Mouse (Mus musculus) midbrain, postnatal 0 days (tissue): ENCODE measurements around the gene Dnah17. TPM values are rescaled to one million over a fixed set of nuclear protein-coding genes. Genes with fewer than 3 reads are reported as not detected.

Experiments used
- ATAC-seq: fragments of 200-750 bp; cut with Nextera tagmentation; 2 replicates; pipeline ENCODE4 v1.8.0; 2017; ENCODE audit warnings: moderate number of reproducible peaks, mild to moderate bottlenecking, moderate TSS enrichment, moderate library complexity; ENCODE audit not compliant: low FRiP score
- DNase-seq: peaks from one replicate; pipeline ENCODE4 v3.0.0-alpha.2; 2015; ENCODE audit warnings: low spot score
- H3K27ac ChIP-seq: fragments of 300-500 bp; sonication (generic); 2 replicates; pipeline ENCODE4 v1.5.1; 2014; ENCODE audit warnings: low read depth, mild to moderate bottlenecking, low read length, mixed read lengths
- H3K27me3 ChIP-seq: fragments of 300-500 bp; sonication (generic); 2 replicates; pipeline ENCODE4 v1.6.1; 2014; ENCODE audit warnings: low read length, control low read depth, mixed read lengths; ENCODE audit not compliant: insufficient read depth
- H3K36me3 ChIP-seq: fragments of 300-500 bp; sonication (generic); 2 replicates; pipeline ENCODE4 v1.6.1; 2014; ENCODE audit warnings: low read length, control low read depth, mixed read lengths; ENCODE audit not compliant: insufficient read depth
- H3K4me1 ChIP-seq: fragments of 300-500 bp; sonication (generic); 2 replicates; pipeline ENCODE4 v1.6.1; 2014; ENCODE audit warnings: mild to moderate bottlenecking, control low read depth, antibody characterized with exemption, low read length, mixed read lengths; ENCODE audit not compliant: insufficient read depth
- H3K4me2 ChIP-seq: fragments of 300-500 bp; sonication (generic); 2 replicates; pipeline ENCODE4 v1.6.1; 2014; ENCODE audit warnings: low read depth, mild to moderate bottlenecking, low read length, mixed read lengths; ENCODE audit not compliant: poor library complexity, severe bottlenecking
- H3K4me3 ChIP-seq: fragments of 300-500 bp; sonication (generic); 2 replicates; pipeline ENCODE4 v1.5.1; 2014; ENCODE audit warnings: low read depth, mild to moderate bottlenecking, low read length, moderate library complexity
- H3K9ac ChIP-seq: fragments of 300-500 bp; sonication (generic); replicated peaks from 2 replicates; pipeline ENCODE4 v1.6.1; 2014; ENCODE audit warnings: mild to moderate bottlenecking, low read length, moderate library complexity, mixed read lengths; ENCODE audit not compliant: poor library complexity, severe bottlenecking
- H3K9me3 ChIP-seq: fragments of 300-500 bp; sonication (generic); 2 replicates; pipeline ENCODE4 v1.6.1; 2016; ENCODE audit warnings: low read length, control low read depth
- CTCF ChIP-seq: IDR thresholded peaks from 2 replicates; pipeline ENCODE4 v1.5.1; 2016; ENCODE audit warnings: antibody characterized with exemption, mild to moderate bottlenecking
- WGBS: fragments of 180-500 bp; shearing (Covaris S2); extraction: QIAGEN DNeasy Blood & Tissue Kit; methylation state at CpG from one replicate; pipeline ENCODE4 v1.1.7; 2014; 5-methylcytosine and 5-hydroxymethylcytosine counted together
- polyA plus RNA-seq: library from polyadenylated mRNA; unstranded; fragments of >200 nt; fragmentation: Nextera tagmentation; extraction: Ambion mirVana; gene quantifications from 2 replicates; pipeline ENCODE4 v1.2.1, GENCODE M21; 2015
- total RNA-seq: library from RNA; depleted of rRNA; stranded (reverse); fragments of >200 nt; gene quantifications from 2 replicates; pipeline ENCODE4 v1.2.3, GENCODE M21; 2014

The Dnah17 gene
- total and polyA plus RNA-seq, 2 experiments from 2014 or later: 0.05 to 0.20 TPM

- Histone ChIP-seq H3K9me3 (no peaks in the 10 kb centered on the region), H3K9ac (no peak overlapping the region), H3K4me2 (no peak overlapping the region), H3K27ac (no peak overlapping the region), H3K4me3 (no peak overlapping the region), H3K4me1 (no peaks in the 10 kb centered on the region), H3K36me3 (no peaks in the 10 kb centered on the region), H3K27me3 (no peaks in the 10 kb centered on the region)
- no peak for DNase-seq
- ATAC-seq: no peak
- 57% methylated on average over 4 of the region's 5 CpGs for WGBS
- no peak for TF ChIP-seq CTCF
Measured at GRCm38 (mm10) chr11:117977694-117978360, 152.6 kb downstream of the Dnah17 start.

GRCm38 (mm10) chr11:117976081-117976582 is 154.3 kb downstream of the Dnah17 start:
- DNase-seq (peak; percentile 79), ATAC-seq (no peak)
- Histone ChIP-seq H3K4me2 (no peak overlapping the region), H3K4me3 (no peak overlapping the region), H3K4me1 (no peaks in the 10 kb centered on the region), H3K27me3 (no peaks in the 10 kb centered on the region), H3K27ac (no peak overlapping the region), H3K36me3 (no peaks in the 10 kb centered on the region), H3K9me3 (no peaks in the 10 kb centered on the region), H3K9ac (no peak overlapping the region)
- WGBS: 10% methylated on average over 8 of the region's 8 CpGs
- no peak for TF ChIP-seq CTCF

GRCm38 (mm10) chr11:117975211-117975967 is 155.0 kb downstream of the Dnah17 start:
- Histone ChIP-seq H3K4me3 (no peak overlapping the region), H3K4me2 (no peak overlapping the region), H3K9me3 (no peaks in the 10 kb centered on the region), H3K36me3 (no peaks in the 10 kb centered on the region), H3K27me3 (no peaks in the 10 kb centered on the region), H3K4me1 (no peaks in the 10 kb centered on the region), H3K9ac (no peak overlapping the region), H3K27ac (no peak overlapping the region)
- ATAC-seq (no peak), DNase-seq (no peak)
- WGBS: 15% methylated on average over 18 of the region's 18 CpGs
- no peak for TF ChIP-seq CTCF

- 30% methylated on average over 14 of the region's 14 CpGs for WGBS
- DNase-seq: no peak
Measured at GRCm38 (mm10) chr11:117974327-117975125, 155.9 kb downstream of the Dnah17 start.

GRCm38 (mm10) chr11:117973569-117973968 is 156.9 kb downstream of the Dnah17 start:
- no peaks in the 10 kb centered on the region for H3K27me3 ChIP-seq
- ATAC-seq (no peak), DNase-seq (no peak)
- no peak overlapping the region for H3K27ac ChIP-seq
- no peak overlapping the region for H3K4me2 ChIP-seq
- H3K9me3 ChIP-seq: no peaks in the 10 kb centered on the region
- 46% methylated on average over 5 of the region's 5 CpGs for WGBS
- H3K9ac ChIP-seq: no peak overlapping the region
- H3K36me3 ChIP-seq: no peaks in the 10 kb centered on the region
- H3K4me3 ChIP-seq: no peak overlapping the region
- H3K4me1 ChIP-seq: no peaks in the 10 kb centered on the region
- no peak for TF ChIP-seq CTCF

More at GRCm38 (mm10) chr11:117974327-117975125, 155.9 kb downstream of the Dnah17 start:
- no peak for TF ChIP-seq CTCF
- ATAC-seq: no peak
- no peak overlapping the region for H3K27ac ChIP-seq
- no peaks in the 10 kb centered on the region for H3K27me3 ChIP-seq
- no peaks in the 10 kb centered on the region for H3K36me3 ChIP-seq
- no peak overlapping the region for H3K4me3 ChIP-seq
- no peaks in the 10 kb centered on the region for H3K9me3 ChIP-seq
- no peak overlapping the region for H3K9ac ChIP-seq
- no peak overlapping the region for H3K4me2 ChIP-seq
- H3K4me1 ChIP-seq: no peaks in the 10 kb centered on the region
